Mouse (Mus musculus): ENCODE data around the gene Lrrc32. TPM values are rescaled to one million over a fixed set of nuclear protein-coding genes. Genes with fewer than 3 reads are reported as not detected.

The Lrrc32 gene
- polyA plus RNA-seq, 1 experiment: 17.7 TPM

- no peak for TF ChIP-seq CTCF (IDR thresholded peaks at IDR 0.05; ENCODE audit: extremely low read depth, insufficient read length, insufficient replicate concordance, low read depth, low read length)
- no peak for TF ChIP-seq POLR2A (IDR thresholded peaks at IDR 0.05; ENCODE audit: low read depth, low read length)
- Histone ChIP-seq H3K27me3 (ENCODE audit: control insufficient read depth, insufficient read depth, low read length) (no peaks in the 10 kb centered on the region), H3K36me3 (ENCODE audit: control insufficient read depth, insufficient read depth, low read length) (no peaks in the 10 kb centered on the region), H3K4me1 (ENCODE audit: control insufficient read depth, insufficient read depth, insufficient read length, low read length) (no peaks in the 10 kb centered on the region), H3K27ac (ENCODE audit: insufficient read depth, low read depth, low read length) (no peak overlapping the region), H3K4me3 (ENCODE audit: low read depth, low read length) (no peak overlapping the region)
- WGBS: 76% methylated on average over 15 of the region's 15 CpGs
Measured at GRCm38 (mm10) chr7:98510961-98511958, 22.2 kb downstream of the Lrrc32 start.

GRCm38 (mm10) chr7:98513251-98513650 lies 24.2 kb downstream of the Lrrc32 start:
- H3K36me3 ChIP-seq (ENCODE audit: control insufficient read depth, insufficient read depth, low read length): no peaks in the 10 kb centered on the region
- no peaks in the 10 kb centered on the region for H3K27me3 ChIP-seq (ENCODE audit: control insufficient read depth, insufficient read depth, low read length)
- no peaks in the 10 kb centered on the region for H3K4me1 ChIP-seq (ENCODE audit: control insufficient read depth, insufficient read depth, insufficient read length, low read length)
- 81% methylated on average over 3 of the region's 3 CpGs for WGBS
- no peak overlapping the region for H3K27ac ChIP-seq (ENCODE audit: insufficient read depth, low read depth, low read length)
- no peak overlapping the region for H3K4me3 ChIP-seq (ENCODE audit: low read depth, low read length)
- TF ChIP-seq CTCF (IDR thresholded peaks at IDR 0.05; ENCODE audit: extremely low read depth, insufficient read length, insufficient replicate concordance, low read depth, low read length): no peak
- no peak for TF ChIP-seq POLR2A (IDR thresholded peaks at IDR 0.05; ENCODE audit: low read depth, low read length)

GRCm38 (mm10) chr7:98522576-98522975 lies 33.5 kb downstream of the Lrrc32 start:
- WGBS: 69% methylated on average over 5 of the region's 5 CpGs
- peak overlapping the region; percentile 19; the same call in 1 of the 2 replicates for H3K27ac ChIP-seq (ENCODE audit: insufficient read depth, low read depth, low read length)
- no peak overlapping the region for H3K4me3 ChIP-seq (ENCODE audit: low read depth, low read length)
- H3K36me3 ChIP-seq (ENCODE audit: control insufficient read depth, insufficient read depth, low read length): no peaks in the 10 kb centered on the region
- no peaks in the 10 kb centered on the region for H3K27me3 ChIP-seq (ENCODE audit: control insufficient read depth, insufficient read depth, low read length)
- H3K4me1 ChIP-seq (ENCODE audit: control insufficient read depth, insufficient read depth, insufficient read length, low read length): peaks cover 34% of the 10 kb centered on the region
- TF ChIP-seq CTCF (IDR thresholded peaks at IDR 0.05; ENCODE audit: extremely low read depth, insufficient read length, insufficient replicate concordance, low read depth, low read length): no peak
- TF ChIP-seq POLR2A (IDR thresholded peaks at IDR 0.05; ENCODE audit: low read depth, low read length): no peak

- peaks cover 34% of the 10 kb centered on the region for H3K4me1 ChIP-seq (ENCODE audit: control insufficient read depth, insufficient read depth, insufficient read length, low read length)
- TF ChIP-seq CTCF (IDR thresholded peaks at IDR 0.05; ENCODE audit: extremely low read depth, insufficient read length, insufficient replicate concordance, low read depth, low read length): no peak
- TF ChIP-seq POLR2A (IDR thresholded peaks at IDR 0.05; ENCODE audit: low read depth, low read length): no peak
- H3K27ac ChIP-seq (ENCODE audit: insufficient read depth, low read depth, low read length): peak overlapping the region; percentile 27; the same call in 1 of the 2 replicates
- H3K4me3 ChIP-seq (ENCODE audit: low read depth, low read length): no peak overlapping the region
- H3K27me3 ChIP-seq (ENCODE audit: control insufficient read depth, insufficient read depth, low read length): no peaks in the 10 kb centered on the region
- H3K36me3 ChIP-seq (ENCODE audit: control insufficient read depth, insufficient read depth, low read length): no peaks in the 10 kb centered on the region
- WGBS: 41% methylated on average over 8 of the region's 8 CpGs
Measured at GRCm38 (mm10) chr7:98523070-98523812, 34.2 kb downstream of the Lrrc32 start.

GRCm38 (mm10) chr7:98523813-98524361 lies 34.8 kb downstream of the Lrrc32 start:
- TF ChIP-seq CTCF (IDR thresholded peaks at IDR 0.05; ENCODE audit: extremely low read depth, insufficient read length, insufficient replicate concordance, low read depth, low read length): no peak
- no peak for TF ChIP-seq POLR2A (IDR thresholded peaks at IDR 0.05; ENCODE audit: low read depth, low read length)
- Histone ChIP-seq H3K4me3 (ENCODE audit: low read depth, low read length) (no peak overlapping the region), H3K36me3 (ENCODE audit: control insufficient read depth, insufficient read depth, low read length) (no peaks in the 10 kb centered on the region), H3K4me1 (ENCODE audit: control insufficient read depth, insufficient read depth, insufficient read length, low read length) (peaks cover 34% of the 10 kb centered on the region), H3K27ac (ENCODE audit: insufficient read depth, low read depth, low read length) (peak overlapping the region; percentile 61), H3K27me3 (ENCODE audit: control insufficient read depth, insufficient read depth, low read length) (no peaks in the 10 kb centered on the region)
- 1% methylated on average over 7 of the region's 7 CpGs for WGBS

- H3K27ac ChIP-seq (ENCODE audit: insufficient read depth, low read depth, low read length): peak overlapping the region; percentile 61
- TF ChIP-seq POLR2A (IDR thresholded peaks at IDR 0.05; ENCODE audit: low read depth, low read length): no peak
- no peak for TF ChIP-seq CTCF (IDR thresholded peaks at IDR 0.05; ENCODE audit: extremely low read depth, insufficient read length, insufficient replicate concordance, low read depth, low read length)
Measured at GRCm38 (mm10) chr7:98524401-98524800, 35.3 kb downstream of the Lrrc32 start.

More at GRCm38 (mm10) chr7:98524401-98524800, 35.3 kb downstream of the Lrrc32 start:
- WGBS: 49% methylated on average over 6 of the region's 6 CpGs
- no peak overlapping the region for H3K4me3 ChIP-seq (ENCODE audit: low read depth, low read length)
- no peaks in the 10 kb centered on the region for H3K27me3 ChIP-seq (ENCODE audit: control insufficient read depth, insufficient read depth, low read length)
- peaks cover 34% of the 10 kb centered on the region for H3K4me1 ChIP-seq (ENCODE audit: control insufficient read depth, insufficient read depth, insufficient read length, low read length)
- no peaks in the 10 kb centered on the region for H3K36me3 ChIP-seq (ENCODE audit: control insufficient read depth, insufficient read depth, low read length)
